Mouse (Mus musculus) thymus, adult 2 months (tissue): ENCODE measurements at regions not wholly inside any gene's neighbourhood (a gene's known extent, or its start where the extent isn't known, plus 50 kb on each side); places are given as distances from the start of the nearest gene placed in this dataset.

Source experiments
- DNase-seq: peaks from one replicate; pipeline ENCODE4 v3.0.0; 2021
- H3K27ac ChIP-seq: fragments of 200-500 bp; 2 replicates; pipeline ENCODE4 v1.5.1; 2012; ENCODE audit warnings: low read length, control low read depth; ENCODE audit not compliant: control insufficient read depth, insufficient read depth
- H3K27me3 ChIP-seq: fragments of 200-500 bp; 2 replicates; pipeline ENCODE4 v1.6.1; 2012; ENCODE audit warnings: mild to moderate bottlenecking, low read length, moderate library complexity, mixed read lengths; ENCODE audit not compliant: control insufficient read depth, insufficient read depth
- H3K36me3 ChIP-seq: fragments of 200-500 bp; 2 replicates; pipeline ENCODE4 v1.6.1; 2012; ENCODE audit warnings: mild to moderate bottlenecking, low read length, moderate library complexity; ENCODE audit not compliant: control insufficient read depth, insufficient read depth
- H3K4me1 ChIP-seq: fragments of 200-500 bp; replicated peaks from 2 replicates; pipeline ENCODE4 v1.6.1; 2012; ENCODE audit warnings: low read length; ENCODE audit not compliant: control insufficient read depth, insufficient read depth
- H3K4me3 ChIP-seq: fragments of 200-500 bp; 2 replicates; pipeline ENCODE4 v1.5.1; 2012; ENCODE audit warnings: mild to moderate bottlenecking, low read length, control low read depth, moderate library complexity; ENCODE audit not compliant: control insufficient read depth, insufficient read depth
- CTCF ChIP-seq: fragments of 200-500 bp; IDR thresholded peaks from 2 replicates; pipeline ENCODE4 v1.5.1; 2012; ENCODE audit warnings: mild to moderate bottlenecking, control low read depth, low read length, moderate library complexity, borderline replicate concordance; ENCODE audit not compliant: control insufficient read depth, poor library complexity, insufficient read depth; ENCODE audit errors: extremely low read depth
- POLR2A ChIP-seq: fragments of 200-500 bp; IDR thresholded peaks from 2 replicates; pipeline ENCODE4 v1.6.1; 2012; ENCODE audit warnings: mild to moderate bottlenecking, low read length, control low read depth, moderate library complexity; ENCODE audit not compliant: control insufficient read depth, poor library complexity, insufficient read depth; ENCODE audit errors: extremely low read depth
- WGBS: fragments of 180-500 bp; shearing (Covaris S2); methylation state at CpG from one replicate; pipeline ENCODE4 v1.1.7; 2018; 5-methylcytosine and 5-hydroxymethylcytosine counted together

DNA sequence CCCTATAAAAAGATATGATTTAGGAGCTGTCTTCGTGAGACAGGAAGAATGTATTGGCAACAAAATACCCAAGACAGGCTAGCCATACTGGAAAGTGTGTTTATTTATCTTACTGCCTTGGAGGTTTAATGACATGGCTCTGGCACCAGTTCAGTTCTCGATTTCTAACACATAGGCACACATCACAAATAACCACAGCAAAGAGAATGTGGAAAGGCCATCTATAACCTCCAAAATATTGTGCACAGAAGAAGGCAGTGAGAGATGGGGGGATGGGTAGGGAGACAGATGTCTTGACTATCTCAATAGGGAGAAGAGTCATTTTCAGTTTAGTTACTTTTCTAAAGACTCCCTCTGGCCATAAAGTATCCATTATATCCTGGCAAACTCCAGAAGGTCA lies 90.5 kb downstream of the Minar1 start:
- WGBS = 78% methylated on average over 2 of the region's 2 CpGs

DNA sequence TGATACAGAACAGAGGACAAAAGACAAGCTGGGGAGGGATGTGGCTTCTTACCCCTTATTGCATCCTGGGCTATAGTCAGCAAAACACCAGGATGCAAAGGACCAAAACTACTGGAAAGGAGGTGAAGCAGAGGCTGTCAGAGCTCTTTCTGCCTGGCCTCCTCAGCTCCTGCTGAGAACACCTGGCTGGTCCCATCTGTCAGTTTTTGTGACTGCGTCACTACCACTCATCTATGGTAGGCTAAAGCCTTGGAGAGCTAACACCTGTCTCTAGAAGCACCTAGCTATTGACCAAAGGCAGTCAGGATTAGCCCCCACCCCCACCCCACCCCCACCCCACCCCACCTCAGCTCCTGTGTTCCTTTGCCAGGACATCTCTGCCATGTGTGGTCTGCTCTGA lies 98.8 kb downstream of the Minar1 start:
- 95% methylated on average over 1 of the region's 1 CpGs for WGBS
- Histone ChIP-seq H3K4me1 (no peaks in the 10 kb centered on the region), H3K27ac (no peak overlapping the region), H3K4me3 (no peak overlapping the region), H3K27me3 (no peaks in the 10 kb centered on the region), H3K36me3 (no peaks in the 10 kb centered on the region)
- DNase-seq = no peak
- TF ChIP-seq CTCF = no peak
- TF ChIP-seq POLR2A = no peak

More for the DNA sequence above, 90.5 kb downstream of the Minar1 start:
- Histone ChIP-seq H3K4me1 (no peaks in the 10 kb centered on the region), H3K27ac (no peak overlapping the region), H3K4me3 (no peak overlapping the region), H3K27me3 (no peaks in the 10 kb centered on the region), H3K36me3 (no peaks in the 10 kb centered on the region)
- no peak for TF ChIP-seq CTCF
- TF ChIP-seq POLR2A = no peak
- DNase-seq = no peak

DNA sequence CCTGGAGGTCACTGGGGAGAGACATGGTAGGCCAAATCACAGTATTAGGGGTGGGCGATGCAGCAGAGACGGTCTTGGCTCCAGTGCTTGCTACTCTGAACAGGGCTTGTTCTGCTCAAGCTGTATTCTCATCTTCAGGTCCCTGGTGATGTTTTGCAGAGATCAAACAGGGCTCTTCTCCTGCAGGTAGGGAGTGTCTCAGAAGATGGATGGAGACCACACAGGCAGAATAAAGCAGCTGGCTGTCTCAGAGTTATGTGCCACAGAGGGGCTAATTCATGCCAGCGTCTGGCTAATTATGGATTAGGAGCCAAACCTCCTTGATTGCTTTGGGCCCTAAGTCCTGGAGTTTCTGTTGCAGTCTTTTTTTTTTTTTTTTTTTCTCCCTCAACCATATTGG lies 99.2 kb downstream of the Minar1 start:
- H3K36me3 ChIP-seq = no peaks in the 10 kb centered on the region
- no peaks in the 10 kb centered on the region for H3K4me1 ChIP-seq
- TF ChIP-seq POLR2A (no peak), CTCF (no peak)
- WGBS = 55% methylated on average over 3 of the region's 3 CpGs
- no peak overlapping the region for H3K4me3 ChIP-seq
- H3K27me3 ChIP-seq = no peaks in the 10 kb centered on the region
- H3K27ac ChIP-seq = no peak overlapping the region
- no peak for DNase-seq

DNA sequence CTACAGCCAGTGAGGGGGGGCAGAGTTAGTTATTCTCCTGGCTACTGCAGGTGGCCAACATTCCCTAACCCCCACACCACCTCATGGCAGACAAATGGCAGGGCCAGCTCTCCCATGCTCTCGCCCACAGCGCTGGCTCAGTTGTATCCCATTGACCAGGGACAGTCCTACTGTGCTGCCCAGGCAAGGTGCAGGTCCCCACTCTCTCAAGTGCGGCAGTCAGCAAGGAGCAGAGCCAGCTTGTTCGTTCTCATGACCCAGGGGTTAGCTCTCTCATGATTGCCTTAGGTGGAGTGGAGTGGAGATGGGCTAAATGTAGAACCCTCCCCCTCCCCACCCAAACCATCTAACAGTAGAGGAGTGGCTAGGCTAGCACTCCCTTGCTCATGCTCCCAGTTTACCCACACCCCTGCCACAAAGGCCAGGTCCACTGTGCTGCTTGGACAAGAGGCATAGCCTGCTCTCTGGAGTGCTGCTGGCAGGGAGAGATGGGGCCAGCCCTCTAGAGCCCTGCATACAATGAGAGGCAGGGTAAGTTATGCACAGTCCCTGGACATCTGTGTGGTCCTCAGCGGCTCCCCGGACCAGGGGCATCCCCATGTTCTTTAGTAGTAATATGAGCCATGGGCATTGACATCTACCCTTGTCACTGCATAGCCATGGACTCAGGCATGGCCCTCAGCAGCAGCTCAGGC lies 114.4 kb downstream of the Minar1 start:
- no peaks in the 10 kb centered on the region for H3K4me1 ChIP-seq
- WGBS = 95% methylated on average over 6 of the region's 6 CpGs
- DNase-seq = no peak
- H3K27ac ChIP-seq = no peak overlapping the region
- no peaks in the 10 kb centered on the region for H3K27me3 ChIP-seq
- no peaks in the 10 kb centered on the region for H3K36me3 ChIP-seq
- no peak overlapping the region for H3K4me3 ChIP-seq
- TF ChIP-seq CTCF = no peak
- no peak for TF ChIP-seq POLR2A

DNA sequence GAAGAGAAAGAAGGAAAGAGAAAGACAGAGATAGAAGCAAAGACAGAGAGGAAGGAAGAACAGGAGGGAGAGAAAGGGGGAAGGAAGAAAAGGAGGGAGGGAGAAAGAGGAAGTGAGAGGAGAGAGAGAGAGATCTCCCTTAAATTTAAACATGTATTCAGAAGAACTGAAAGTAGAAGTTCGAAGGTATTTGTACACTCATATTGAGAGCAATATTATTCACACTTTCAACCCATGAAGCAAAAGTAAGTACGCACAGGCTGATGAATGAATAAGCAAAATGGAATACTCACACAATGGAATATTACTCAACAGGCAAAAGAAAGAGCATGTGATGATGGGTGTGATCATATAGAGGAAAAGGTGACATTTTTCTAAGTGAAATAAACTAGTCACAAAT lies 120.8 kb downstream of the Minar1 start:
- no peak overlapping the region for H3K4me3 ChIP-seq
- DNase-seq = no peak
- H3K36me3 ChIP-seq = no peaks in the 10 kb centered on the region
- 94% methylated on average over 2 of the region's 2 CpGs for WGBS
- no peak overlapping the region for H3K27ac ChIP-seq
- TF ChIP-seq CTCF (no peak), POLR2A (no peak)
- H3K4me1 ChIP-seq = no peaks in the 10 kb centered on the region
- no peaks in the 10 kb centered on the region for H3K27me3 ChIP-seq

DNA sequence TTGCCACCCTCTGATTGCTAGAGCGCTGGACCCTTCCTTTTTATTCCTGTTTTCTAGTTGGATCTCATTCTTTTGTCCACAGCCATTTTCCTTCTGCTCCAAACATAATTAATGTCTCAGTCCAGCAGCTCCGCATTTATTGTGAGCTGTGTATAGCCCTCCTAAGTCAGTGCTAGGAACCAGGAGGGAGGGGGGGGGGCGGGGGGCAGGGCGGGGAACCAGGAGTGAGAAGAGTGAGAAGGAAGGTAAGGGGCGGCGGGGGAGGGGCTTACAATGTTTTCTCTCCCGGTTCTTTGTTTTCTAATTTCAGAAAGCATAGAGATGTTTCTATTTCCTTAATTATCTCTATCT lies 125.6 kb downstream of the Minar1 start:
- H3K27ac ChIP-seq = no peak overlapping the region
- WGBS = 45% methylated on average over 7 of the region's 7 CpGs
- no peak overlapping the region for H3K4me3 ChIP-seq
- TF ChIP-seq CTCF (no peak), POLR2A (no peak)
- no peak for DNase-seq
- H3K36me3 ChIP-seq = no peaks in the 10 kb centered on the region
- no peaks in the 10 kb centered on the region for H3K27me3 ChIP-seq
- H3K4me1 ChIP-seq = no peaks in the 10 kb centered on the region
